Mouse (Mus musculus) heart, adult 11 months (tissue): ENCODE measurements at regions not wholly inside any gene's neighbourhood (a gene's known extent, or its start where the extent isn't known, plus 50 kb on each side); places are given as distances from the start of the nearest gene placed in this dataset.
A peak's percentile ranks its signal among the peaks of the same experiment; 100 is the strongest.

Source experiments
- DNase-seq: peaks from one replicate; pipeline ENCODE4 v3.0.0; 2022

GRCm38 (mm10) chr6:95372938-95373337, 51.0 kb downstream of the Gm10234 start:
- DNase-seq = no peak

- DNase-seq = no peak
Measured at GRCm38 (mm10) chr6:95374266-95374665, 52.4 kb downstream of the Gm10234 start.

- peak; percentile 55 for DNase-seq
Measured at GRCm38 (mm10) chr6:95377590-95378245, 55.8 kb downstream of the Gm10234 start.

- peak; percentile 35 for DNase-seq
Measured at GRCm38 (mm10) chr6:95378349-95378748, 56.4 kb downstream of the Gm10234 start.
